Mouse (Mus musculus) cerebellum, adult 2 months (tissue): ENCODE results near the gene Kif1bp. TPM values are rescaled to one million over a fixed set of nuclear protein-coding genes. Genes with fewer than 3 reads are reported as not detected.

Source experiments
- polyA plus RNA-seq: library from polyadenylated mRNA; depleted of rRNA; stranded (reverse); fragments of >200 nt; gene quantifications from 2 replicates; pipeline ENCODE4 v1.2.3, GENCODE M21; 2012; rRNA removed

Gene Kif1bp
- polyA plus RNA-seq, 1 experiment: 124 TPM

Other genes with a start within 250 kb of the Kif1bp start
- 206 and 213 TPM in 2 replicates for gene Hk1, start 198.5 kb downstream of the Kif1bp start, polyA plus RNA-seq
- gene Hkdc1, start 156.0 kb downstream of the Kif1bp start, polyA plus RNA-seq: 1.7 and 2.6 TPM in 2 replicates
- gene 4930507D05Rik, start 129.0 kb downstream of the Kif1bp start, polyA plus RNA-seq: 0.49 and 0.70 TPM in 2 replicates
- gene Supv3l1, start 128.7 kb downstream of the Kif1bp start, polyA plus RNA-seq: 37.3 TPM in 2 replicates
- gene Vps26a, start 91.7 kb downstream of the Kif1bp start, polyA plus RNA-seq: 37.1 and 39.2 TPM in 2 replicates
- gene Srgn, start 51.0 kb downstream of the Kif1bp start, polyA plus RNA-seq: 11.2 and 11.3 TPM in 2 replicates
- gene Ddx21, start 23.8 kb upstream of the Kif1bp start, polyA plus RNA-seq: 18.2 and 19.9 TPM in 2 replicates
- gene Ddx50, start 72.8 kb upstream of the Kif1bp start, polyA plus RNA-seq: 66.8 and 66.9 TPM in 2 replicates
- 1.4 TPM in 2 replicates for gene Stox1, start 147.7 kb upstream of the Kif1bp start, polyA plus RNA-seq
- 39.5 and 41.5 TPM in 2 replicates for gene Ccar1, start 213.8 kb upstream of the Kif1bp start, polyA plus RNA-seq